ENCODE assay signal across 26 mouse cellular contexts in the genomic region with DNA sequence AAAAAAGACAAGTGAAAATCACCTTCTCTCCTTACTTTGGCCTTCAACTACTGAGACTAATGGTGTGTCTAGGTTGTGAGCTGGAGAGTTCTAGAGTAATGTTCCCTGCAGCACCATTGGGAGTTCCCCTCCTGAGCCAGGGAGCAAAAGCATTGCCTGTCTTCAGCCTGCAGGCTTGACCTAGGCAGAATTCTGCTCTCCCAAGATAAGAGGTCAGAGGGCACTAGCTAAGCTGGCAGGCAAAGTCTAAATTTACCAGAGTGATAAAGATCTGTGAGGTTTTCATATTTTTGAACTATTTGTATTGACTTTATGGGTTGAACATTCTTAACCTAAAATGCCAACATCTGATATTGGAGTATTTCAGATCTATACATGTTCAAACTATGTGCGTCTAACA.
DNase-seq lines count a peak whose midpoint lies in the region; ATAC-seq and TF ChIP-seq lines count a peak whose summit lies in the region.
"Had no signal": no experiment of that assay in that cellular context is flagged by ENCODE, and none has a peak within 500 bp of the region (broad histone marks: within the 10 kb centered on the region; RNA-seq: fewer than 3 reads in every experiment).

No protein-coding gene starts in this region.

- no peak overlapping the region for H3K4me2 ChIP-seq in liver, embryonic 16.5 days (ENCODE audit: low read depth, low read length)
- no peak overlapping the region for H3K4me2 ChIP-seq in hindbrain, embryonic 13.5 days
- H3K4me2 ChIP-seq in heart, embryonic 12.5 days, result no peak overlapping the region
- H3K4me2 ChIP-seq: forebrain, embryonic 12.5 days; intestine, embryonic 15.5 days; neural tube, embryonic 12.5 days had no signal

- peaks cover 2% of the 10 kb centered on the region; the same call in 1 of the 2 replicates for H3K79me2 ChIP-seq in MEL (ENCODE audit: control insufficient read depth, insufficient read depth, low read length, poor library complexity)
- H3K79me2 ChIP-seq in liver, adult 2 months (ENCODE audit: control insufficient read depth, insufficient read depth, low read length), result no peaks in the 10 kb centered on the region; the same call in 1 of the 2 replicates

- peaks cover 0 to 27% of the 10 kb centered on the region in 2 experiments; a peak in 2 of 4 replicates for H3K36me3 ChIP-seq in MEL (ENCODE audit: control insufficient read depth in 1 of 2, insufficient read depth in 2 of 2, low read length in 2 of 2)
- H3K36me3 ChIP-seq in liver, adult 2 months (ENCODE audit: control insufficient read depth, insufficient read depth, low read length), result no peaks in the 10 kb centered on the region
- H3K36me3 ChIP-seq in liver, embryonic 16.5 days (ENCODE audit: control insufficient read depth, insufficient read depth), result no peaks in the 10 kb centered on the region
- no peaks in the 10 kb centered on the region for H3K36me3 ChIP-seq in hindbrain, embryonic 13.5 days
- no peaks in the 10 kb centered on the region for H3K36me3 ChIP-seq in heart, embryonic 12.5 days
- H3K36me3 ChIP-seq: embryonic facial prominence, embryonic 10.5 days; forebrain, embryonic 12.5 days; intestine, embryonic 15.5 days; neural tube, embryonic 12.5 days had no signal

- 31% methylated on average over 1 of the region's 1 CpGs for WGBS in liver, adult 2 months
- WGBS in liver, embryonic 16.5 days (ENCODE audit: insufficient replicate concordance), result 41% methylated on average over 1 of the region's 1 CpGs
- WGBS in hindbrain, embryonic 13.5 days, result 68% methylated on average over 1 of the region's 1 CpGs
- WGBS in heart, embryonic 12.5 days, result 76% methylated on average over 1 of the region's 1 CpGs

- TF ChIP-seq POLR2A in MEL (IDR thresholded peaks at IDR 0.05; ENCODE audit: control insufficient read depth in 1 of 2, insufficient read depth in 1 of 2, low read depth in 1 of 2, low read length in 2 of 2, poor library complexity in 1 of 2), result no peak
- no peak for TF ChIP-seq POLR2A in liver, adult 2 months (IDR thresholded peaks at IDR 0.05; ENCODE audit: extremely low read depth, insufficient read depth, low read length)

- no peak overlapping the region for H3K4me3 ChIP-seq in MEL (ENCODE audit: control insufficient read depth in 1 of 2, insufficient read depth in 1 of 2, low read depth in 2 of 2, low read length in 2 of 2)
- H3K4me3 ChIP-seq in liver, adult 2 months (ENCODE audit: insufficient read depth, low read depth, low read length), result no peak overlapping the region
- no peak overlapping the region for H3K4me3 ChIP-seq in liver, embryonic 16.5 days (ENCODE audit: low read depth, low read length)
- H3K4me3 ChIP-seq in hindbrain, embryonic 13.5 days, result no peak overlapping the region
- H3K4me3 ChIP-seq in heart, embryonic 12.5 days, result no peak overlapping the region
- H3K4me3 ChIP-seq: embryonic facial prominence, embryonic 10.5 days; forebrain, embryonic 12.5 days; heart, adult 2 months; intestine, embryonic 15.5 days; layer of hippocampus, adult 2 months; neural tube, embryonic 12.5 days had no signal

- peaks cover 17 to 26% of the 10 kb centered on the region in 2 experiments for H3K4me1 ChIP-seq in MEL (ENCODE audit: control insufficient read depth in 1 of 2, insufficient read depth in 2 of 2, low read length in 2 of 2)
- H3K4me1 ChIP-seq in liver, adult 2 months (ENCODE audit: control insufficient read depth, insufficient read depth, low read length), result peaks cover 13% of the 10 kb centered on the region
- peaks cover 14% of the 10 kb centered on the region for H3K4me1 ChIP-seq in liver, embryonic 16.5 days (ENCODE audit: control insufficient read depth, low read depth, low read length)
- no peaks in the 10 kb centered on the region; the same call in 1 of the 2 replicates for H3K4me1 ChIP-seq in hindbrain, embryonic 13.5 days (replicated peaks)
- H3K4me1 ChIP-seq in heart, embryonic 12.5 days (replicated peaks), result no peaks in the 10 kb centered on the region
- H3K4me1 ChIP-seq: intestine, embryonic 15.5 days had no signal

- H3K9ac ChIP-seq in MEL (ENCODE audit: control insufficient read depth, low read depth, low read length, poor library complexity, severe bottlenecking), result no peak overlapping the region
- no peak overlapping the region for H3K9ac ChIP-seq in liver, adult 2 months (ENCODE audit: low read depth, low read length)
- no peak overlapping the region for H3K9ac ChIP-seq in liver, embryonic 16.5 days (ENCODE audit: low read depth, low read length)
- no peak overlapping the region for H3K9ac ChIP-seq in hindbrain, embryonic 13.5 days
- H3K9ac ChIP-seq in heart, embryonic 12.5 days, result no peak overlapping the region
- H3K9ac ChIP-seq: forebrain, embryonic 12.5 days; intestine, embryonic 15.5 days; neural tube, embryonic 12.5 days had no signal

- no peaks in the 10 kb centered on the region for H3K27me3 ChIP-seq in MEL (ENCODE audit: control insufficient read depth in 1 of 2, insufficient read depth in 2 of 2, low read length in 2 of 2)
- H3K27me3 ChIP-seq in liver, adult 2 months (ENCODE audit: control insufficient read depth, insufficient read depth, low read length), result no peaks in the 10 kb centered on the region
- H3K27me3 ChIP-seq in liver, embryonic 16.5 days (ENCODE audit: control insufficient read depth, insufficient read depth, low read depth, low read length), result no peaks in the 10 kb centered on the region
- H3K27me3 ChIP-seq in hindbrain, embryonic 13.5 days, result no peaks in the 10 kb centered on the region
- no peaks in the 10 kb centered on the region for H3K27me3 ChIP-seq in heart, embryonic 12.5 days (replicated peaks)
- H3K27me3 ChIP-seq: forebrain, embryonic 12.5 days; intestine, embryonic 15.5 days; neural tube, embryonic 12.5 days had no signal

- H3K27ac ChIP-seq in MEL (ENCODE audit: control insufficient read depth, low read depth, low read length), result no peak overlapping the region
- no peak overlapping the region for H3K27ac ChIP-seq in liver, adult 2 months (replicated peaks; ENCODE audit: insufficient read depth, low read depth, low read length)
- peak overlapping the region; percentile 68 for H3K27ac ChIP-seq in liver, embryonic 16.5 days (ENCODE audit: low read length)
- H3K27ac ChIP-seq in hindbrain, embryonic 13.5 days, result no peak overlapping the region
- H3K27ac ChIP-seq in heart, embryonic 12.5 days (ENCODE audit: poor library complexity, severe bottlenecking), result no peak overlapping the region
- H3K27ac ChIP-seq: embryonic facial prominence, embryonic 10.5 days; forebrain, embryonic 12.5 days; heart, adult 2 months; intestine, embryonic 15.5 days; layer of hippocampus, adult 2 months; macrophage; neural tube, embryonic 12.5 days had no signal

- peak; percentile 92 for ATAC-seq in liver, embryonic 16.5 days (ENCODE audit: low read depth)
- no peak for ATAC-seq in hindbrain, embryonic 13.5 days (ENCODE audit: low FRiP score)
- no peak for ATAC-seq in heart, embryonic 12.5 days (ENCODE audit: insufficient number of reproducible peaks, low FRiP score)
- ATAC-seq: hindbrain, embryonic 16.5 days; intestine, embryonic 15.5 days had no signal

- no peak for TF ChIP-seq CTCF in MEL (IDR thresholded peaks at IDR 0.05 in 2 of 3, conservative IDR thresholded peaks at IDR 0.05 in 1 of 3; ENCODE audit: control insufficient read depth in 1 of 3, insufficient read depth in 1 of 3, low read depth in 2 of 3, low read length in 3 of 3, poor library complexity in 1 of 3, severe bottlenecking in 1 of 3)
- 0 out of 2 replicates have a peak, but pooled peaks have one; percentile 6 for TF ChIP-seq CTCF in liver, adult 2 months (IDR thresholded peaks at IDR 0.05; ENCODE audit: low read depth, low read length)

- no peak for TF ChIP-seq RAD21 in MEL (IDR thresholded peaks at IDR 0.05; ENCODE audit: low read depth, low read length)

- no peaks in the 10 kb centered on the region for H3K9me3 ChIP-seq in MEL (replicated peaks; ENCODE audit: insufficient read depth, low read length)
- no peaks in the 10 kb centered on the region for H3K9me3 ChIP-seq in liver, embryonic 16.5 days (replicated peaks; ENCODE audit: control insufficient read depth, low read length)
- H3K9me3 ChIP-seq in hindbrain, embryonic 13.5 days, result no peaks in the 10 kb centered on the region
- no peaks in the 10 kb centered on the region for H3K9me3 ChIP-seq in heart, embryonic 12.5 days (replicated peaks)
- H3K9me3 ChIP-seq: embryonic facial prominence, embryonic 10.5 days; forebrain, embryonic 12.5 days; intestine, embryonic 15.5 days; neural tube, embryonic 12.5 days had no signal

- peak; percentile 32 for DNase-seq in MEL (ENCODE audit: low read depth, low spot score)
- peak; percentile 51 for DNase-seq in c-Kit-positive CD71-positive TER-119-negative erythroid progenitor cells, embryonic 14.5 days (ENCODE audit: low read depth)
- DNase-seq in liver, adult 2 months (ENCODE audit: extremely low read depth, low read depth, low spot score), result peak; percentile 86
- DNase-seq in ovary, postnatal 36 days (ENCODE audit: low spot score), result no peak
- DNase-seq in layer of hippocampus, postnatal 14 days (ENCODE audit: low spot score in 2 of 2), result no peak
- DNase-seq: adrenal gland, adult 2 months; cerebellum, adult 9-11 months; gastrocnemius, postnatal 36 days; heart, adult 2 months; heart, postnatal 36 days; kidney, adult 9 months; kidney, postnatal 14 days; midbrain, embryonic 14.5 days; right cerebral cortex, adult 18-20 months; right cerebral cortex, postnatal 4 days; thymus, postnatal 25 days had no signal

- TF ChIP-seq EP300 in MEL (IDR thresholded peaks at IDR 0.05; ENCODE audit: low read depth in 1 of 2, low read length in 2 of 2), result no peak

TF ChIP-seq in MEL, 35 proteins besides CTCF, POLR2A, EP300 and RAD21:
- TF ChIP-seq MYB (IDR thresholded peaks at IDR 0.05; ENCODE audit: low read depth, low read length) (no peak), GATA1 (IDR thresholded peaks at IDR 0.05; ENCODE audit: low read depth, low read length) (peak; percentile 53), TAL1 (IDR thresholded peaks at IDR 0.05; ENCODE audit: low read length) (peak; percentile 58)

Comparison
In these comparisons a context has a peak if more than half of its experiments do, and no peak if none do; other contexts are left out.
1. DNase-seq: peak in MEL (single experiment), c-Kit-positive CD71-positive TER-119-negative erythroid progenitor cells, embryonic 14.5 days (single experiment) and liver, adult 2 months (single experiment); none in ovary, postnatal 36 days (single experiment) and layer of hippocampus, postnatal 14 days (0 of 2).